Mouse (Mus musculus): ENCODE results near the gene Lhfpl2. TPM values are rescaled to one million over a fixed set of nuclear protein-coding genes. Genes with fewer than 3 reads are reported as not detected.

Gene Lhfpl2
- polyA plus RNA-seq, 1 experiment = 35.7 TPM

- H3K4me2 ChIP-seq (ENCODE audit: low read depth) = no peak overlapping the region
- peaks cover 81% of the 10 kb centered on the region for H3K79me2 ChIP-seq (ENCODE audit: control insufficient read depth, insufficient read depth)
- no peak overlapping the region for H3K4me3 ChIP-seq
- TF ChIP-seq E2F4 (IDR thresholded peaks at IDR 0.05; ENCODE audit: insufficient read depth) (no peak), MYOG (IDR thresholded peaks at IDR 0.05; ENCODE audit: control insufficient read depth in 1 of 3, insufficient read depth in 1 of 3, insufficient read length in 2 of 3, low read depth in 2 of 3) (no peak), CEBPB (IDR thresholded peaks at IDR 0.05; ENCODE audit: insufficient read depth, poor library complexity, severe bottlenecking) (no peak), REST (IDR thresholded peaks at IDR 0.05; ENCODE audit: insufficient read depth, insufficient read length) (no peak), SRF (IDR thresholded peaks at IDR 0.05; ENCODE audit: control insufficient read depth, insufficient read length, low read depth) (no peak), MYOD1 (IDR thresholded peaks at IDR 0.05; ENCODE audit: control insufficient read depth in 1 of 3, insufficient read length in 2 of 3, low read depth in 2 of 3) (no peak), MAX (IDR thresholded peaks at IDR 0.05; ENCODE audit: low read depth) (no peak), TCF3 (IDR thresholded peaks at IDR 0.05; ENCODE audit: insufficient read length, low read depth) (no peak), USF1 (IDR thresholded peaks at IDR 0.05; ENCODE audit: low read depth) (no peak), POLR2AphosphoS2 (IDR thresholded peaks at IDR 0.05; ENCODE audit: insufficient read length, low read depth) (no peak), POLR2A (IDR thresholded peaks at IDR 0.05; ENCODE audit: insufficient read length, low read depth) (no peak), TCF12 (IDR thresholded peaks at IDR 0.05; ENCODE audit: insufficient read depth, poor library complexity, severe bottlenecking) (no peak)
- no peaks in the 10 kb centered on the region for H3K27me3 ChIP-seq (ENCODE audit: control insufficient read depth, insufficient read depth, insufficient read length)
- H3ac ChIP-seq (ENCODE audit: control insufficient read depth, insufficient read length) = no peak overlapping the region
- H3K36me3 ChIP-seq (ENCODE audit: control insufficient read depth, insufficient read depth) = no peaks in the 10 kb centered on the region
These were observed 101.4 kb downstream of the Lhfpl2 start for GRCm38 (mm10) chr13:94158864-94159477.

GRCm38 (mm10) chr13:94159478-94160220, 102.1 kb downstream of the Lhfpl2 start:
- H3K4me2 ChIP-seq (ENCODE audit: low read depth) = no peak overlapping the region
- TF ChIP-seq POLR2AphosphoS2 (IDR thresholded peaks at IDR 0.05; ENCODE audit: insufficient read length, low read depth) (no peak), CEBPB (IDR thresholded peaks at IDR 0.05; ENCODE audit: insufficient read depth, poor library complexity, severe bottlenecking) (no peak), MYOG (IDR thresholded peaks at IDR 0.05; ENCODE audit: control insufficient read depth in 1 of 3, insufficient read depth in 1 of 3, insufficient read length in 2 of 3, low read depth in 2 of 3) (no peak), POLR2A (IDR thresholded peaks at IDR 0.05; ENCODE audit: insufficient read length, low read depth) (no peak)
- H3K4me3 ChIP-seq = no peak overlapping the region
- H3K27me3 ChIP-seq (ENCODE audit: control insufficient read depth, insufficient read depth, insufficient read length) = no peaks in the 10 kb centered on the region
- no peak overlapping the region for H3ac ChIP-seq (ENCODE audit: control insufficient read depth, insufficient read length)
- no peaks in the 10 kb centered on the region for H3K36me3 ChIP-seq (ENCODE audit: control insufficient read depth, insufficient read depth)
- peaks cover 86% of the 10 kb centered on the region for H3K79me2 ChIP-seq (ENCODE audit: control insufficient read depth, insufficient read depth)

- Histone ChIP-seq H3K4me2 (ENCODE audit: low read depth) (no peak overlapping the region), H3K4me3 (no peak overlapping the region), H3ac (ENCODE audit: control insufficient read depth, insufficient read length) (no peak overlapping the region), H3K36me3 (ENCODE audit: control insufficient read depth, insufficient read depth) (no peaks in the 10 kb centered on the region), H3K79me2 (ENCODE audit: control insufficient read depth, insufficient read depth) (peaks cover 61% of the 10 kb centered on the region), H3K27me3 (ENCODE audit: control insufficient read depth, insufficient read depth, insufficient read length) (no peaks in the 10 kb centered on the region)
- no peak for TF ChIP-seq POLR2A (IDR thresholded peaks at IDR 0.05; ENCODE audit: insufficient read length, low read depth)
- TF ChIP-seq MAX (IDR thresholded peaks at IDR 0.05; ENCODE audit: low read depth) = no peak
These were observed 106.9 kb downstream of the Lhfpl2 start for GRCm38 (mm10) chr13:94164501-94164900.

GRCm38 (mm10) chr13:94168319-94168718, 110.7 kb downstream of the Lhfpl2 start:
- no peaks in the 10 kb centered on the region for H3K36me3 ChIP-seq (ENCODE audit: control insufficient read depth, insufficient read depth)
- TF ChIP-seq CEBPB (IDR thresholded peaks at IDR 0.05; ENCODE audit: insufficient read depth, poor library complexity, severe bottlenecking) (no peak), MYOD1 (IDR thresholded peaks at IDR 0.05; ENCODE audit: control insufficient read depth in 1 of 3, insufficient read length in 2 of 3, low read depth in 2 of 3) (peak; percentile 45 to 93 (median 91)), E2F4 (IDR thresholded peaks at IDR 0.05; ENCODE audit: insufficient read depth) (no peak), REST (IDR thresholded peaks at IDR 0.05; ENCODE audit: insufficient read depth, insufficient read length) (no peak), MYOG (IDR thresholded peaks at IDR 0.05; ENCODE audit: control insufficient read depth in 1 of 3, insufficient read depth in 1 of 3, insufficient read length in 2 of 3, low read depth in 2 of 3) (peak; percentile 51 to 92 (median 70)), POLR2A (IDR thresholded peaks at IDR 0.05; ENCODE audit: insufficient read length, low read depth) (no peak), SRF (IDR thresholded peaks at IDR 0.05; ENCODE audit: control insufficient read depth, insufficient read length, low read depth) (no peak), TCF12 (IDR thresholded peaks at IDR 0.05; ENCODE audit: insufficient read depth, poor library complexity, severe bottlenecking) (peak; percentile 46), POLR2AphosphoS2 (IDR thresholded peaks at IDR 0.05; ENCODE audit: insufficient read length, low read depth) (no peak), TCF3 (IDR thresholded peaks at IDR 0.05; ENCODE audit: insufficient read length, low read depth) (no peak), MAX (IDR thresholded peaks at IDR 0.05; ENCODE audit: low read depth) (no peak), USF1 (IDR thresholded peaks at IDR 0.05; ENCODE audit: low read depth) (no peak)
- no peak overlapping the region for H3K4me3 ChIP-seq
- H3K27me3 ChIP-seq (ENCODE audit: control insufficient read depth, insufficient read depth, insufficient read length) = no peaks in the 10 kb centered on the region
- H3K4me2 ChIP-seq (ENCODE audit: low read depth) = peak overlapping the region; percentile 36
- no peak overlapping the region for H3ac ChIP-seq (ENCODE audit: control insufficient read depth, insufficient read length)
- peaks cover 42% of the 10 kb centered on the region for H3K79me2 ChIP-seq (ENCODE audit: control insufficient read depth, insufficient read depth)
